Mouse (Mus musculus): ENCODE measurements around the gene Cmtm7. TPM values are rescaled to one million over a fixed set of nuclear protein-coding genes. Genes with fewer than 3 reads are reported as not detected.
A peak's percentile ranks its signal among the peaks of the same experiment; 100 is the strongest.

Gene Cmtm7
- polyA plus RNA-seq, 1 experiment from 2014 or later, result 60.0 TPM

DNA sequence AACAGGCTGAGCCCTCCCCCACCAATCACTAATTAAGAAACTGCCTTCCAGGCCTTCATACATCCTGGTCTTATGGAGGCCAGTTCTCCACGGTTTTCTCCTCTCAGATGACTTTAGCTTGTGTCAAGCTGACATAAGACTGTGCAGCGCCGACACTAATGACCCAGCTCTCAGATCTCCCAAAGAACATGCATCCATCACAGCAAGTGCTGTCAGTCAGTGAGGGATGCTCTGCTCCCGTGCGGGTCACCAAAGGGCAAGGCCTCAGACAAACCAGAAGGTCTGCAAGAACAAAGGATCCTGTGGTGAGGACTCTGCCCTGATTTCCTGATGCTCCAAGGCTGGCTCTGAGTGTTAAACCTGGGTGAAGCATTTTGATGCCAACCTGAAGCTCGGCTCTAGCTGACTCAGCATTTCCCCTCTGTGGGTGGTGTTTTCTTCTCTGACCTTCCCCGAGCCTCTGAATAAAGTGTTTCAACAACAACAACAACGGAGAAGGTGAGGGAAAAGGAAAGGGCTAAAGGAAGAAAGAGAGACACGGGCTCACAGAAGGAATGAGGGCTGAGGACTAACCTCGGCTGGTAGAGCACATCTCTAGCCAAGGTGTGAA, 17.9 kb upstream of the Cmtm7 start:
- 37% methylated on average over 10 of the region's 10 CpGs for WGBS
- H3K4me2 ChIP-seq, result no peak overlapping the region
- H3K27me3 ChIP-seq (ENCODE audit: control insufficient read depth, insufficient read depth, low read length), result no peaks in the 10 kb centered on the region
- ATAC-seq (ENCODE audit: low FRiP score), result no peak
- no peak for DNase-seq (ENCODE audit: low spot score, missing footprints)
- H3K27ac ChIP-seq (ENCODE audit: low read depth, low read length), result no peak overlapping the region; the same call in 1 of the 2 replicates
- H3K36me3 ChIP-seq (ENCODE audit: control insufficient read depth, insufficient read depth, low read length), result no peaks in the 10 kb centered on the region
- no peak overlapping the region for H3K4me3 ChIP-seq (ENCODE audit: low read depth, low read length)
- H3K9ac ChIP-seq (ENCODE audit: low read length), result no peak overlapping the region
- no peaks in the 10 kb centered on the region for H3K9me3 ChIP-seq (ENCODE audit: control insufficient read depth, low read length)
- peaks cover 15% of the 10 kb centered on the region for H3K4me1 ChIP-seq (ENCODE audit: control insufficient read depth, insufficient read depth, low read length)

DNA sequence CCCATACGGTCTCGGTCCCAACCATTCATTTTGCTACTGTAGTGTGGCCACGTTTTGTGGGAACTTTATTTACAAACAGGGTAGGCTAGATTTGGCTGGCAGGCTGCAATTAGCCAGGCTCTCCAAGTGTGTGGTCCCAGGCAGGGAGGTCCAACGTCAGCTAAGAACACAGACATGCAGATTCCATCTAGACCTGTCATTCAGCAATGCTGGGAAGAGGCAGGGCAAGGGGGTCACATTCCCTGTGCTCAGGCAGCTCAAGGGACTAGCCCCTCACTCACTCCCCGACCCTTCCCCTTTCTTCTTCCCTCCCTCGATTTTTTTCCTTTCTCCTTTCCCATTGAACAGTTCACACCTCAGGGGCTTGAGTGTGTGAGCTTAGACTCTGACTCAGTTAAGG, 17.2 kb upstream of the Cmtm7 start:
- Histone ChIP-seq H3K27ac (ENCODE audit: low read depth, low read length) (no peak overlapping the region), H3K9me3 (ENCODE audit: control insufficient read depth, low read length) (no peaks in the 10 kb centered on the region), H3K4me1 (ENCODE audit: control insufficient read depth, insufficient read depth, low read length) (peaks cover 15% of the 10 kb centered on the region), H3K4me3 (ENCODE audit: low read depth, low read length) (no peak overlapping the region), H3K9ac (ENCODE audit: low read length) (no peak overlapping the region), H3K27me3 (ENCODE audit: control insufficient read depth, insufficient read depth, low read length) (no peaks in the 10 kb centered on the region), H3K4me2 (no peak overlapping the region), H3K36me3 (ENCODE audit: control insufficient read depth, insufficient read depth, low read length) (no peaks in the 10 kb centered on the region)
- ATAC-seq (ENCODE audit: low FRiP score) (no peak; the same call in 1 of the 2 replicates), DNase-seq (ENCODE audit: low spot score, missing footprints) (no peak)
- 38% methylated on average over 6 of the region's 6 CpGs for WGBS

DNA sequence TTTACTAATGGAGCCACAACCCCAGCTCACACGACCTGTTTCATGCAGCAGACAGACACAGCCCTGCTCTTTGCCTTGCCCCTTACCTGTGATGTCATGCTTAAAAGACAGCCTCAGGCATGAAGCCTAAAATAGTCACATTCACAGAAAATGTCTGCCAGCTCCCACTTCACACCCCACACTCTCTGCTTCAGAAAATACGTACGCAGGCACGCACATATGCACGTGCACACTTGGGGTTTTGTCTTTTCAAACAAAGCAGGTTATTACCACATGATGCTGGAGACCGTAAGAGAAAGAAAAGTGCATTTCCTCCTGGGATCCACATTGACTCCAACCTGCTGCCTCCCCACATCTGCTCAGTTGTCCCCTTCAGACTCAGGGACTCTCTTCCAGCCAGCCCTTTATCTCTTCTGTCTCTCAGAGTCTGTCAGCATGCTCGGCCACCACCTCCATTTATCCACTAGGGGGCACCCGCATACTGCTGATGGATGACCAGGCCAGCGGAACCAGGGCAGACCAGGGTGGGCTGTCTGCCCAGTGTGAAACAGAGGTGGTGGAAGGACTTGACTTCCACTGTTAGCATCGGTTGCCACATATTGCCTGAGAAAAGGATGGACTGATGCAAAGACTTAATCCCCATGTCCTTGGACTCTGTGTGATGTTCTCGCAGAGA, 15.8 kb upstream of the Cmtm7 start:
- WGBS, result 58% methylated on average over 11 of the region's 11 CpGs
- peak; percentile 96 for DNase-seq (ENCODE audit: low spot score, missing footprints)
- peaks cover 15% of the 10 kb centered on the region for H3K4me1 ChIP-seq (ENCODE audit: control insufficient read depth, insufficient read depth, low read length)

DNA sequence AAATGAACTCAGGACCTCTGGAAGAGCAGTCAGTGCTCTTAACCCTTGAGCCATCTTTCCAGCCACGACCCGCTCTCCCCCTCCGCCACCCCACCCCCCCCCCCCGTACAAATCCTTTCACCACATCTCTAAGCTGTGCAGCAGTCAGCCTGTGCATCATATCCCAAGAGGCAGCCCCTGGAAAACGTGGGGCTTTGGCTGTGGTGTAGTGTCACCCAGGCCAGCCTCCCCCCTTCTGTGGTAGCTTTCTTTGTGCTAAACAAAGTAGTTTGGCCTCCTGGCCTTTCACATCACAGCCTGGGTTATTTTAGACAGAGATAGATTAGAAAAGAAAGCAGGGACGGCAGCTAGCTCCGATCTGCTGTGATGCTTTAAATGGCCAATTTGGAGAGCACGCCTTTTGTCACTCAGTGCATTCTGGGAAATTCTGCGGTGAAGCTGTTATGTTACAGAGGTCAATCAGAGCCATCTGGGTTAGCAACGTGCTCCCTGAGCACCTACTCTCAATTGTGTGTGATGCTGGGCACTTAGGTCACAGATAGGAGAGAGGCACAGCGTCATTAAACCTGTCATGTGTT, 14.9 kb upstream of the Cmtm7 start:
- 51% methylated on average over 11 of the region's 11 CpGs for WGBS
- Histone ChIP-seq H3K4me3 (ENCODE audit: low read depth, low read length) (no peak overlapping the region), H3K9ac (ENCODE audit: low read length) (no peak overlapping the region), H3K4me2 (no peak overlapping the region), H3K9me3 (ENCODE audit: control insufficient read depth, low read length) (no peaks in the 10 kb centered on the region), H3K4me1 (ENCODE audit: control insufficient read depth, insufficient read depth, low read length) (peaks cover 15% of the 10 kb centered on the region), H3K27me3 (ENCODE audit: control insufficient read depth, insufficient read depth, low read length) (no peaks in the 10 kb centered on the region), H3K36me3 (ENCODE audit: control insufficient read depth, insufficient read depth, low read length) (no peaks in the 10 kb centered on the region), H3K27ac (ENCODE audit: low read depth, low read length) (no peak overlapping the region; the same call in 1 of the 2 replicates)
- ATAC-seq (ENCODE audit: low FRiP score) (no peak), DNase-seq (ENCODE audit: low spot score, missing footprints) (no peak)

More for the DNA sequence above, 15.8 kb upstream of the Cmtm7 start:
- H3K4me2 ChIP-seq, result no peak overlapping the region
- H3K9ac ChIP-seq (ENCODE audit: low read length), result no peak overlapping the region
- no peak overlapping the region for H3K4me3 ChIP-seq (ENCODE audit: low read depth, low read length)
- H3K9me3 ChIP-seq (ENCODE audit: control insufficient read depth, low read length), result no peaks in the 10 kb centered on the region
- no peaks in the 10 kb centered on the region for H3K36me3 ChIP-seq (ENCODE audit: control insufficient read depth, insufficient read depth, low read length)
- H3K27me3 ChIP-seq (ENCODE audit: control insufficient read depth, insufficient read depth, low read length), result no peaks in the 10 kb centered on the region
- H3K27ac ChIP-seq (ENCODE audit: low read depth, low read length), result no peak overlapping the region
- ATAC-seq (ENCODE audit: low FRiP score), result peak; percentile 82

DNA sequence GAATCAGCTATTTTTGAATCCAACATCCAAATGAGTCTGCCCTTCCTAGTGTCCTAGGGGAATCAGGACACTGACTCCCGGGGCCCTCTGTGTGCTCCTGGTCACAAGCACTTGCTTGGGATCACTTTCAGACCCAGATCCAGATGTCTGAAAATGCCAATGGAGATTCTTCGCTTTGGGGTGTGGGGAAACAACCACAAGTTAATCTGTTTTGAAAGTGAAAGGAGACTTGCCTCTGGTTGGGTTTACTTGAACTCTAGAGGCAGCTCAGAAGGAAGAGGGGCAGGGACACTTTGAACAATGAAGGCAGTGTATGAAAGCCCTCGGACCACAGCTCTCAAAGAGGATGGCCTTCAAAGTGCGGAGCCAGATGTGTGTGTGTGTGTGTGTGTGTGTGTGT, 12.8 kb upstream of the Cmtm7 start:
- ATAC-seq (ENCODE audit: low FRiP score) (no peak), DNase-seq (ENCODE audit: low spot score, missing footprints) (no peak)
- H3K9ac ChIP-seq (ENCODE audit: low read length), result no peak overlapping the region
- H3K27ac ChIP-seq (ENCODE audit: low read depth, low read length), result no peak overlapping the region
- no peak overlapping the region for H3K4me2 ChIP-seq
- no peaks in the 10 kb centered on the region for H3K36me3 ChIP-seq (ENCODE audit: control insufficient read depth, insufficient read depth, low read length)
- 71% methylated on average over 4 of the region's 4 CpGs for WGBS
- no peaks in the 10 kb centered on the region for H3K9me3 ChIP-seq (ENCODE audit: control insufficient read depth, low read length)
- peaks cover 9% of the 10 kb centered on the region; the same call in 1 of the 2 replicates for H3K4me1 ChIP-seq (ENCODE audit: control insufficient read depth, insufficient read depth, low read length)
- H3K4me3 ChIP-seq (ENCODE audit: low read depth, low read length), result no peak overlapping the region
- no peaks in the 10 kb centered on the region for H3K27me3 ChIP-seq (ENCODE audit: control insufficient read depth, insufficient read depth, low read length)

DNA sequence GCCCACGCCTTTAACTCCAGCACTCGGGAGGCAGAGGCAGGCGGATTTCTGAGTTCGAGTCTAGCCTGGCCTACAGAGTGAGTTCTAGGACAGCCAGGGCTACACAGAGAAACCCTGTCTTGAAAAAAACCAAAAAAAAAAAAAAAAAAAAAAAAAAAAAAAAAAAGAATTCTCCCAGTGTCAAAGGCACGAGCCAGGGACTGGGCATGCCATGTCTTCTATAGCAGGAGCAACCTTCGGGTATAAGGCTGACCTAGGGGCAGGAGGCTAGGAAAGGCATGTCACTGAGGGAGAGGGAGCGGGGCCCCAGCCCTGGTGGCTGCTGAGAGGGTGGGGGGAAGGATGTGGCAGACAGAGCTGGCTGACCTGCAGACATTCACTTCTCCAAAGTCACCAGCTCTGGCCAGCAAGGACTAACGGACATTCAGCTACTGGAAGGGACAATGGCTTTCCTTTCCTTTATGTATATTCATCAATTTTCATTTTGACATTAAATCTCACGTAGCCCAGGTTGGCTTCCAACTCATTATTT, 12.2 kb upstream of the Cmtm7 start:
- H3K27me3 ChIP-seq (ENCODE audit: control insufficient read depth, insufficient read depth, low read length), result no peaks in the 10 kb centered on the region
- peaks cover 6% of the 10 kb centered on the region; the same call in 1 of the 2 replicates for H3K4me1 ChIP-seq (ENCODE audit: control insufficient read depth, insufficient read depth, low read length)
- no peaks in the 10 kb centered on the region for H3K36me3 ChIP-seq (ENCODE audit: control insufficient read depth, insufficient read depth, low read length)
- H3K9me3 ChIP-seq (ENCODE audit: control insufficient read depth, low read length), result no peaks in the 10 kb centered on the region
- no peak overlapping the region for H3K4me3 ChIP-seq (ENCODE audit: low read depth, low read length)
- 86% methylated on average over 9 of the region's 9 CpGs for WGBS
- no peak overlapping the region for H3K4me2 ChIP-seq
- ATAC-seq (ENCODE audit: low FRiP score) (no peak), DNase-seq (ENCODE audit: low spot score, missing footprints) (no peak)
- H3K9ac ChIP-seq (ENCODE audit: low read length), result no peak overlapping the region
- no peak overlapping the region for H3K27ac ChIP-seq (ENCODE audit: low read depth, low read length)

DNA sequence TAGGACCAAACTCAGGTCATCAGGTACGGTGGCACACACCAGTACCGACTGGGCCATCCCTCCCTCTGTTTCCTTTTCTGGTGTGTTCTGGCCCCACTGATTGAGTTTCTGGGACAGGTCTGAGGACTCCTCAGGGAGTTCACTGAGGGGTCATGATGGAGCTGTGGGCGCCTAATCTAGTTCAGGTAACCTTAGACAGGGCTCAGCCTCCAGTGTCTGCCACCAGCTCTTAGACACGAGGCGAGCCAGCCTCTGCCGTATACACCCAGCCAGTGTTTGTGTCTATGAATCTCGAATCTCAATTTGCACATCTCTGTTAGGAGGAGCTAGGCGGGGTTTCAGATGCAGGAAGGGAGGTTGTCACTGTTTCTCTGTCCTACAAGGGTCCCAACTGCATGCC, 8.3 kb upstream of the Cmtm7 start:
- WGBS, result 89% methylated on average over 8 of the region's 8 CpGs
- ATAC-seq (ENCODE audit: low FRiP score), result no peak
- peaks cover 7% of the 10 kb centered on the region for H3K4me1 ChIP-seq (ENCODE audit: control insufficient read depth, insufficient read depth, low read length)
- no peaks in the 10 kb centered on the region for H3K27me3 ChIP-seq (ENCODE audit: control insufficient read depth, insufficient read depth, low read length)
- H3K4me2 ChIP-seq, result no peak overlapping the region
- H3K36me3 ChIP-seq (ENCODE audit: control insufficient read depth, insufficient read depth, low read length), result no peaks in the 10 kb centered on the region
- H3K4me3 ChIP-seq (ENCODE audit: low read depth, low read length), result no peak overlapping the region
- no peak overlapping the region for H3K27ac ChIP-seq (ENCODE audit: low read depth, low read length)
- no peak for DNase-seq (ENCODE audit: low spot score, missing footprints)
- H3K9me3 ChIP-seq (ENCODE audit: control insufficient read depth, low read length), result no peaks in the 10 kb centered on the region
- H3K9ac ChIP-seq (ENCODE audit: low read length), result no peak overlapping the region

DNA sequence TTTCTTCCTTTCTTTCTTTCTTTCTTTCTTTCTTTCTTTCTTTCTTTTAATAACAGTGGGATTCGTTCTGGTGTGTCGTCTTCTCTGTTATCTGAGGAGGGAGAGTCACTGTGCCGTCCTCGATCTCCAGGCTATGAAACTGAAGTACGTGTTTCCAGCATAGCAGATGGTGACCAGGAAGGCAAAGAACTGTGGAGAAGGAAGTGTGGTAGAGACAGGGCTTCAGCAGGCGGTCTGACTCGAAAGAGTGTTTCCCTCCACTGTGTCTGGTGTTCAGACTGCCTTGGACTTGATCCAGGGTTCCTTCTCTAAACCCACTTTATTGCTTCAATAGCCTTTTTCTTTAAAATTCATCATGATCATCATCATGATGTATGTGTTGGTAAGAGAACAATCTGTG, 7.9 kb upstream of the Cmtm7 start:
- no peak overlapping the region for H3K9ac ChIP-seq (ENCODE audit: low read length)
- H3K27me3 ChIP-seq (ENCODE audit: control insufficient read depth, insufficient read depth, low read length), result no peaks in the 10 kb centered on the region
- WGBS, result 85% methylated on average over 7 of the region's 7 CpGs
- DNase-seq (ENCODE audit: low spot score, missing footprints) (no peak), ATAC-seq (ENCODE audit: low FRiP score) (no peak)
- H3K4me2 ChIP-seq, result no peak overlapping the region
- H3K4me3 ChIP-seq (ENCODE audit: low read depth, low read length), result no peak overlapping the region
- H3K4me1 ChIP-seq (ENCODE audit: control insufficient read depth, insufficient read depth, low read length), result peaks cover 7% of the 10 kb centered on the region
- H3K9me3 ChIP-seq (ENCODE audit: control insufficient read depth, low read length), result no peaks in the 10 kb centered on the region
- no peak overlapping the region for H3K27ac ChIP-seq (ENCODE audit: low read depth, low read length)
- H3K36me3 ChIP-seq (ENCODE audit: control insufficient read depth, insufficient read depth, low read length), result no peaks in the 10 kb centered on the region

DNA sequence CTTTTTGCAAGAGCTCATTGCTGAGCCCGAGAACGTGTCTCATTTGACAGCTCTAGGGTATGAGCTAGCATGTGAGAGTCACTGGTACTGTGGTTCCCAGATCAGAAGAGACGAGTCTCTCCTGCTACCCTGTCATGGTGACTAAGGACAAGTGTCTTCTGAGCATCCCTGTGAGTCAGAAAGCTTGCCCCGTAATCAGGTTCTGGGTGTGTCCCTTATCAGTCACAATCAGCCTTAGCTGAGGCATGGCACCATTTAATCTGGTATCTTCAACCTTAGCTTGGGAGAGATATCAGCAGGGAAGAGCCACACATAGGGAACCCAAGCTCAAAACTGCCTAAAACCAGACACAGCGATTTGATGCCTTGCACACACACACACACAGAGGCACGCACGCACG, 7.0 kb upstream of the Cmtm7 start:
- Histone ChIP-seq H3K4me2 (no peak overlapping the region), H3K27ac (ENCODE audit: low read depth, low read length) (no peak overlapping the region), H3K4me1 (ENCODE audit: control insufficient read depth, insufficient read depth, low read length) (peaks cover 7% of the 10 kb centered on the region), H3K9me3 (ENCODE audit: control insufficient read depth, low read length) (no peaks in the 10 kb centered on the region), H3K27me3 (ENCODE audit: control insufficient read depth, insufficient read depth, low read length) (no peaks in the 10 kb centered on the region), H3K36me3 (ENCODE audit: control insufficient read depth, insufficient read depth, low read length) (no peaks in the 10 kb centered on the region), H3K4me3 (ENCODE audit: low read depth, low read length) (no peak overlapping the region), H3K9ac (ENCODE audit: low read length) (no peak overlapping the region)
- ATAC-seq (ENCODE audit: low FRiP score) (no peak), DNase-seq (ENCODE audit: low spot score, missing footprints) (no peak)
- WGBS, result 88% methylated on average over 8 of the region's 8 CpGs
